Mouse (Mus musculus): Measurements from ENCODE around the gene Slc38a7. TPM values are rescaled to one million over a fixed set of nuclear protein-coding genes. Genes with fewer than 3 reads are reported as not detected.

Gene Slc38a7
- polyA plus RNA-seq (2012; fragmentation: generic; extraction: Trizol): 46.9 TPM

DNA sequence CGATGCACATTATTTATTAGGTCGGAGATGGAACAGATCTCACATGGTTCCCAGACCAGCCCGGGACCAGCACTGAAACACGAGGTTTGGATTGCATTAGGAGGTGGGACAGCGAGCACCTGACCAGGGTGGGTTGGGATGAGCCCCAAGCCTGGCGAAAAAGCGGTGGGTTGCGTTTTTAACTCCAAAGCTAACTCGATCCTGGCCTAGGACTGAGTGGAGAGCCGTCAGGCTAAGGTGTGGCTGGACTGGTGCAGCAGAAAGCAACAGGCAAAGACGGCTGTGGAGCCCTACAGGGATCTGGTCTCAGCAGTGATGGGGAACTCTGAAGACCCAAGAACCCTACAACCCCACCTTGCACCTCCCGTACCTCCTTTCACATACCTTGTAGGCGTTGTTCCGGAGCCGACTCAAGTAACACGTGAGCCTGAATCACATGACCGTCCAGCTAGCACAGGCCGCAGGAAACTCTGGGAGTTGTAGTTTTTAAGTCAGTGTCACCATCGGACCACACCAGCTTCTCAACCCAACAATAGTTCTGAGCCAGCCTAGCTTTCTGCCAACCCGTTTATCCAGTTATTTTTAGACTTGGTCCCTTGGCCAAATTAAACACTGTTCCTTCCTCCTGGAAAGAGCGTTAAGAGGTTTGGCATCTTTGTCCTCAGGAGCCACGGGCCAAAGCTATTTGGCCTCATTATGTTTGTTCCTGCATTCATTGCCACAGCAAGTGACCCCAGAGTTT is at the start of gene Slc38a7:
TSS of gene Slc38a7 (minus strand) at position 438 of the 742 bp plus-strand sequence.
- Histone ChIP-seq H3ac (ENCODE audit: control insufficient read depth, insufficient read length) (peak within 1 kb of the TSS; percentile 9), H3K4me3 (peak within 1 kb of the TSS; percentile 83), H3K36me3 (ENCODE audit: control insufficient read depth, insufficient read depth) (peaks cover under 1% of the 10 kb centered on the region), H3K79me2 (ENCODE audit: control insufficient read depth, insufficient read depth) (peaks cover 21% of the 10 kb centered on the region), H3K27me3 (ENCODE audit: control insufficient read depth, insufficient read depth, insufficient read length) (no peaks in the 10 kb centered on the region), H3K4me2 (ENCODE audit: low read depth) (peak within 1 kb of the TSS; percentile 95)
- TF ChIP-seq MYOG (IDR thresholded peaks at IDR 0.05; ENCODE audit: control insufficient read depth in 1 of 3, insufficient read depth in 1 of 3, insufficient read length in 2 of 3, low read depth in 2 of 3): no peak
- TF ChIP-seq REST (IDR thresholded peaks at IDR 0.05; ENCODE audit: insufficient read depth, insufficient read length): no peak
- TF ChIP-seq USF1 (IDR thresholded peaks at IDR 0.05; ENCODE audit: low read depth): peak; percentile 100
- TF ChIP-seq CEBPB (IDR thresholded peaks at IDR 0.05; ENCODE audit: insufficient read depth, poor library complexity, severe bottlenecking): no peak
- peak; percentile 71 for TF ChIP-seq MAX (IDR thresholded peaks at IDR 0.05; ENCODE audit: low read depth)
- TF ChIP-seq E2F4 (IDR thresholded peaks at IDR 0.05; ENCODE audit: insufficient read depth): no peak
- no peak for TF ChIP-seq TCF12 (IDR thresholded peaks at IDR 0.05; ENCODE audit: insufficient read depth, poor library complexity, severe bottlenecking)
- TF ChIP-seq SRF (IDR thresholded peaks at IDR 0.05; ENCODE audit: control insufficient read depth, insufficient read length, low read depth): no peak
- TF ChIP-seq POLR2AphosphoS2 (IDR thresholded peaks at IDR 0.05; ENCODE audit: insufficient read length, low read depth): peak; percentile 56
- TF ChIP-seq MYOD1 (IDR thresholded peaks at IDR 0.05; ENCODE audit: control insufficient read depth in 1 of 3, insufficient read length in 2 of 3, low read depth in 2 of 3): no peak
- TF ChIP-seq POLR2A (IDR thresholded peaks at IDR 0.05; ENCODE audit: insufficient read length, low read depth): peak; percentile 36
- no peak for TF ChIP-seq TCF3 (IDR thresholded peaks at IDR 0.05; ENCODE audit: insufficient read length, low read depth)

DNA sequence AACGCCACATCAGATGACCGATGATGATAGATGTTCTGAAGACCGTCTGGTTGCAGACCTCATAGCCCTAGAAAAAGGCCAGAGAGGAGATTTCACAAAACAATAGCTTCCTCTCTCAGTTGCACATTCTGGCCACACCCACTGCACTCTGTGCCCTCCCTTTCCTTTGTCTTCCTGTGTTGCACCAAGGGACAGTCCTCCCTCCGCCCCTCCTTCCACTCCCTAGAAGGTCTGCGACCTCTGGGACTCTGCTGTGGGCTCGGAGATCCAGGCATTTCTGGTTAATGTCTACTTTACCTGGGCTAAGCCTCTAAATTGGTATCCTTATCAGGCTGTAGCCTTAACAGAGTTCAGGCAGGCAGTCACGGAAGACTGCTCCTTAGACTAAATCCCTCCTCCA is 48.5 kb upstream of the Slc38a7 start:
- H3ac ChIP-seq (ENCODE audit: control insufficient read depth, insufficient read length): no peak overlapping the region
- H3K4me3 ChIP-seq: no peak overlapping the region
- H3K4me2 ChIP-seq (ENCODE audit: low read depth): no peak overlapping the region
- no peaks in the 10 kb centered on the region for H3K36me3 ChIP-seq (ENCODE audit: control insufficient read depth, insufficient read depth)
- TF ChIP-seq REST (IDR thresholded peaks at IDR 0.05; ENCODE audit: insufficient read depth, insufficient read length) (no peak), E2F4 (IDR thresholded peaks at IDR 0.05; ENCODE audit: insufficient read depth) (no peak), CEBPB (IDR thresholded peaks at IDR 0.05; ENCODE audit: insufficient read depth, poor library complexity, severe bottlenecking) (no peak), SRF (IDR thresholded peaks at IDR 0.05; ENCODE audit: control insufficient read depth, insufficient read length, low read depth) (no peak), TCF3 (IDR thresholded peaks at IDR 0.05; ENCODE audit: insufficient read length, low read depth) (no peak), MYOD1 (IDR thresholded peaks at IDR 0.05; ENCODE audit: control insufficient read depth in 1 of 3, insufficient read length in 2 of 3, low read depth in 2 of 3) (no peak), POLR2AphosphoS2 (IDR thresholded peaks at IDR 0.05; ENCODE audit: insufficient read length, low read depth) (no peak), MYOG (IDR thresholded peaks at IDR 0.05; ENCODE audit: control insufficient read depth in 1 of 3, insufficient read depth in 1 of 3, insufficient read length in 2 of 3, low read depth in 2 of 3) (no peak)
- H3K27me3 ChIP-seq (ENCODE audit: control insufficient read depth, insufficient read depth, insufficient read length): no peaks in the 10 kb centered on the region
- no peaks in the 10 kb centered on the region for H3K79me2 ChIP-seq (ENCODE audit: control insufficient read depth, insufficient read depth)

DNA sequence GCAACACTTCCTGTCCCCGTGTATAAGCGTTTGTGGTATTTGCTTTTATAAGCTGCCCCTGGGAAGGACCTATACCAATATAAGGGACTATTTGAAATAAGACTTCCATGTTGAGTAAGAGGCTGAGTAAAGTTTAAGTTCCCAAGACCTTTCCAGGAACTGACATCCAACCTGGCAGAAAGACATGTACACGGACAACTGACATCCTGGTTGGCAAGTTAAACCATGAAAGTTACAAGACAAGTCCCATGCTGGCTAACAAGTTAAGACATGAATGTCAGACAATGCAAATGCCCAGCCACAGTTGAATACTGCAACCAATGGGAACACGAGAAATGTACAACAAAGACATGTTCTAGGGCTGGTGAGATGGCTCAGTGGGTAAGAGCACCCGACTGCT is 40.4 kb upstream of the Slc38a7 start:
- Histone ChIP-seq H3K4me3 (no peak overlapping the region), H3K79me2 (ENCODE audit: control insufficient read depth, insufficient read depth) (no peaks in the 10 kb centered on the region), H3ac (ENCODE audit: control insufficient read depth, insufficient read length) (no peak overlapping the region), H3K36me3 (ENCODE audit: control insufficient read depth, insufficient read depth) (no peaks in the 10 kb centered on the region), H3K4me2 (ENCODE audit: low read depth) (no peak overlapping the region), H3K27me3 (ENCODE audit: control insufficient read depth, insufficient read depth, insufficient read length) (no peaks in the 10 kb centered on the region)
- TF ChIP-seq TCF3 (IDR thresholded peaks at IDR 0.05; ENCODE audit: insufficient read length, low read depth) (no peak), MYOG (IDR thresholded peaks at IDR 0.05; ENCODE audit: control insufficient read depth in 1 of 3, insufficient read depth in 1 of 3, insufficient read length in 2 of 3, low read depth in 2 of 3) (no peak), TCF12 (IDR thresholded peaks at IDR 0.05; ENCODE audit: insufficient read depth, poor library complexity, severe bottlenecking) (no peak), CEBPB (IDR thresholded peaks at IDR 0.05; ENCODE audit: insufficient read depth, poor library complexity, severe bottlenecking) (no peak), POLR2AphosphoS2 (IDR thresholded peaks at IDR 0.05; ENCODE audit: insufficient read length, low read depth) (no peak), REST (IDR thresholded peaks at IDR 0.05; ENCODE audit: insufficient read depth, insufficient read length) (no peak), MYOD1 (IDR thresholded peaks at IDR 0.05; ENCODE audit: control insufficient read depth in 1 of 3, insufficient read length in 2 of 3, low read depth in 2 of 3) (no peak), USF1 (IDR thresholded peaks at IDR 0.05; ENCODE audit: low read depth) (no peak), E2F4 (IDR thresholded peaks at IDR 0.05; ENCODE audit: insufficient read depth) (no peak), MAX (IDR thresholded peaks at IDR 0.05; ENCODE audit: low read depth) (no peak), SRF (IDR thresholded peaks at IDR 0.05; ENCODE audit: control insufficient read depth, insufficient read length, low read depth) (no peak)

DNA sequence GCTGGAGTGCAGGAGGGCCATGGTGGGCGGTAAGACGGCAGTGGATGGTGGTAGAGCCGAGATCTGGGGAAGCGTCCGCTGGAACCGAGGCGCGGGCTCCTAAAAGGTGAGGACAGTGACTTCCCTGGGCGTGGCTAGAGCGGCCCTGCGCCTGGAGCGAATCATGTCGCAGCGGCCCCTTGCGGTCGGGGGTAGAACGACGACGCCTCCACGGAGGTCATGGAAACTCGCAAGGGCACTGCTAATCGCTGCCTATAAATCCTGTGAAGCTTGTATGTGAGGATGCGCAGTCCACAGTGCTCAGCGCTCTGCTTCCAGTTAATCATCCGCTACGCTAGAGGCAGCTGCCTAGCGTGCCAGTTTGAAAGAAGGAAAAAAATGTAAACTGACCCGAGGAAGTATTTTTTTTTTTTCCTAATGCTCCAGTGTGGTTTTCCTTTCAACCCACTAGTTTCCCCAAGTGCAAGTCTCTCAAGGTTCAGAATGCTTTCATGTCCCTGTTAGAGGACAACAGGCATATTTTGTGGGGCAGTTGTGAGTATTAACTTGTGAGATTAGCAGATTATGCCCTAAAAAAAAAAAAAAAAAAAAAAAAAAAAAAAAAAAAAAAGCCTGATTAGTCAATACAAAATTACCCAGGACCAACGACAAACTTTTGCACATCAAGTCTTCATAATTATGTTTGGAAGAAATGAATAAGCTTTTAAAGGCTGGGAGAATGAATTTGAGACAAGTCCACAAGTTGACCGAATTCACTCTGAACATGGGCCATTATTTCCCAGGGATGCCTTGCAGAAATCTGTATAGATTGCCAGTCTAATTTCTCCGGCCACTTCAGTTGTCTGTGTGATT is 35.2 kb upstream of the Slc38a7 start, which contains the start of gene Got2:
TSS of gene Got2 (minus strand) at position 263 of the 852 bp plus-strand sequence.
- TF ChIP-seq MAX (IDR thresholded peaks at IDR 0.05; ENCODE audit: low read depth) (no peak), POLR2AphosphoS2 (IDR thresholded peaks at IDR 0.05; ENCODE audit: insufficient read length, low read depth) (no peak), USF1 (IDR thresholded peaks at IDR 0.05; ENCODE audit: low read depth) (no peak), MYOG (IDR thresholded peaks at IDR 0.05; ENCODE audit: control insufficient read depth in 1 of 3, insufficient read depth in 1 of 3, insufficient read length in 2 of 3, low read depth in 2 of 3) (peak in 1 of 3 experiments; percentile 40), E2F4 (IDR thresholded peaks at IDR 0.05; ENCODE audit: insufficient read depth) (peak; percentile 30), SRF (IDR thresholded peaks at IDR 0.05; ENCODE audit: control insufficient read depth, insufficient read length, low read depth) (peak; percentile 47), POLR2A (IDR thresholded peaks at IDR 0.05; ENCODE audit: insufficient read length, low read depth) (peak; percentile 61), CEBPB (IDR thresholded peaks at IDR 0.05; ENCODE audit: insufficient read depth, poor library complexity, severe bottlenecking) (no peak), REST (IDR thresholded peaks at IDR 0.05; ENCODE audit: insufficient read depth, insufficient read length) (no peak), TCF12 (IDR thresholded peaks at IDR 0.05; ENCODE audit: insufficient read depth, poor library complexity, severe bottlenecking) (no peak), TCF3 (IDR thresholded peaks at IDR 0.05; ENCODE audit: insufficient read length, low read depth) (no peak), MYOD1 (IDR thresholded peaks at IDR 0.05; ENCODE audit: control insufficient read depth in 1 of 3, insufficient read length in 2 of 3, low read depth in 2 of 3) (peak in 1 of 3 experiments; percentile 17)
- peak within 1 kb of the TSS; percentile 70 for H3K4me3 ChIP-seq
- peak within 1 kb of the TSS; percentile 74 for H3K4me2 ChIP-seq (ENCODE audit: low read depth)
- peaks cover 43% of the 10 kb centered on the region for H3K79me2 ChIP-seq (ENCODE audit: control insufficient read depth, insufficient read depth)
- no peaks in the 10 kb centered on the region for H3K36me3 ChIP-seq (ENCODE audit: control insufficient read depth, insufficient read depth)
- no peaks in the 10 kb centered on the region for H3K27me3 ChIP-seq (ENCODE audit: control insufficient read depth, insufficient read depth, insufficient read length)
- peak within 1 kb of the TSS; percentile 31 for H3ac ChIP-seq (ENCODE audit: control insufficient read depth, insufficient read length)

All from myocyte (in vitro differentiated cells).